Mouse (Mus musculus): ENCODE results near the gene C130060K24Rik. TPM values are rescaled to one million over a fixed set of nuclear protein-coding genes. Genes with fewer than 3 reads are reported as not detected.

C130060K24Rik gene
- total RNA-seq (2012; rRNA removed), result not detected in 2 replicates
- not detected in 2 replicates for total RNA-seq (2014; rRNA removed)
- not detected in 2 replicates for polyA plus RNA-seq (2012; ENCODE audit: insufficient read length, low read depth)

DNA sequence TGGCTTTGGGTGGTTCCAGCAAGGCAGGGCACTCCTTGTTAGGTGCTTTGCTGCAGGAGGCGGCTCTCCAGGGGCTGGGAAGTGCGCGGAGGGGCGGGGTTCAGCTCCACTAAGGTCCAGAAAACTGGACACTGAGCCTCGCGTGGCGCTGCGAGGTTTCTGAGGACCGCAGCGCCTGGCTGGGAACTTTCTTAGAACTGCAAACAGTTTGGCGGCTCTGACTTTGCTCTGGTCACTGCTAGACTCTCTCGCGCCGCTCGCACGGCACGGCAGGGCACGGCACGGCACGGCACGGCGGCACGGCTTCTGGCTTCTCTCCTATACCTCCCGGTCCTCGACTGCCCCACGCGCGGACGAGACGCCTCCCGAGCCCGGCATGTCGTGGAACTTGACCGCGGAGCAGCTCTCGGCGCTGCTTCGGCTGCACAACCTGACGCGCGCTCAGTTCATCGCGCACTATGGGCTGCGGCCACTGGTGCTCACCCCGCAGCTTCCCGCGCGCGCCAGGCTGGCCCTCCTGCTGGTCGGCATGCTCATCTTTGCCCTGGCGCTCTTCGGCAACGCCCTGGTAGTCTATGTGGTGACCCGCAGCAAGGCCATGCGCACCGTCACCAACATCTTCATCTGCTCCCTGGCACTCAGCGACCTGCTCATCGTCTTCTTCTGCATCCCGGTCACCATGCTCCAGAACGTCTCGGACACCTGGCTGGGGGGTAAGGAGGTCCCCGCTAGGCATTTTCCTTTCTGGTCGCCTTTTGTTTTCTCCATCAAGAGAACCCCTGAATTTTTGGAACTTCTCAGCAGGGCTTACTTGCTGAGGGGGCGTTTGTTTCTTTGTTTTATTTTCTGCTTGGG, at the start of gene C130060K24Rik:
TSS of gene C130060K24Rik (plus strand) at position 188 of the 855 bp plus-strand sequence.
- H3K9ac ChIP-seq (ENCODE audit: insufficient read depth, low read depth), result no peak within 1 kb of the TSS
- TF ChIP-seq BHLHE40 (IDR thresholded peaks at IDR 0.05; ENCODE audit: low read depth, low read length) (no peak), JUN (IDR thresholded peaks at IDR 0.05; ENCODE audit: insufficient read depth, low read depth, low read length) (no peak), SIN3A (IDR thresholded peaks at IDR 0.05; ENCODE audit: low read length) (no peak), ZC3H11A (IDR thresholded peaks at IDR 0.05; ENCODE audit: low read depth, low read length) (no peak), MAX (IDR thresholded peaks at IDR 0.05; ENCODE audit: low read length) (no peak), JUND (conservative IDR thresholded peaks at IDR 0.05; ENCODE audit: low read depth, low read length) (no peak), CTCF (conservative IDR thresholded peaks at IDR 0.05 in 1 of 2, IDR thresholded peaks at IDR 0.05 in 1 of 2; ENCODE audit: low read depth in 2 of 2, low read length in 2 of 2) (no peak), MAFK (IDR thresholded peaks at IDR 0.05; ENCODE audit: insufficient replicate concordance, low read length) (no peak), USF1 (IDR thresholded peaks at IDR 0.05; ENCODE audit: low read depth, low read length) (no peak), POLR2AphosphoS2 (IDR thresholded peaks at IDR 0.05; ENCODE audit: low read depth, low read length) (no peak), MXI1 (IDR thresholded peaks at IDR 0.05; ENCODE audit: low read depth, low read length) (no peak), HCFC1 (IDR thresholded peaks at IDR 0.05; ENCODE audit: low read depth, low read length) (no peak), ELF1 (IDR thresholded peaks at IDR 0.05; ENCODE audit: low read depth, low read length) (no peak), ETS1 (conservative IDR thresholded peaks at IDR 0.05; ENCODE audit: low read depth, low read length) (no peak), EP300 (IDR thresholded peaks at IDR 0.05; ENCODE audit: low read length) (no peak)
- no peak within 1 kb of the TSS for H3K4me2 ChIP-seq (ENCODE audit: insufficient read depth, low read depth, poor library complexity, severe bottlenecking)
- in situ Hi-C loops (cut with MboI; ENCODE audit: low pct_ligation_motif_present, low pct_unique_long_range_greater_than_20kb, low sequenced_read_pairs), result no loop called here
- no peaks in the 10 kb centered on the region for H3K36me3 ChIP-seq (replicated peaks in 1 of 2; ENCODE audit: control insufficient read depth in 1 of 2, insufficient read depth in 1 of 2, low read length in 1 of 2)
- H3K79me2 ChIP-seq (replicated peaks; ENCODE audit: control insufficient read depth, extremely low read depth, insufficient read depth, poor library complexity, severe bottlenecking), result no peaks in the 10 kb centered on the region
- no peak within 1 kb of the TSS for H3K4me3 ChIP-seq (replicated peaks in 1 of 3; ENCODE audit: low read depth in 2 of 3, low read length in 2 of 3, poor library complexity in 1 of 3)
- DNase-seq (ENCODE audit: extremely low read depth), result no peak
- H3K9me3 ChIP-seq (replicated peaks; ENCODE audit: low read length), result no peaks in the 10 kb centered on the region
- no peak within 1 kb of the TSS for H3K27ac ChIP-seq (ENCODE audit: insufficient read depth, low read depth)
- no peaks in the 10 kb centered on the region for H3K27me3 ChIP-seq (replicated peaks)
- no peaks in the 10 kb centered on the region for H3K4me1 ChIP-seq (ENCODE audit: control insufficient read depth in 1 of 2, insufficient read depth in 2 of 2)
- dilution Hi-C loops (cut with MboI; ENCODE audit: extremely low pct_ligation_motif_present, extremely low pct_unique_long_range_greater_than_20kb, low sequenced_read_pairs), result no loop called here

- Histone ChIP-seq H3K27ac (ENCODE audit: insufficient read depth, low read depth) (no peak overlapping the region), H3K4me2 (ENCODE audit: insufficient read depth, low read depth, poor library complexity, severe bottlenecking) (no peak overlapping the region), H3K4me3 (replicated peaks in 1 of 3; ENCODE audit: low read depth in 2 of 3, low read length in 2 of 3, poor library complexity in 1 of 3) (no peak overlapping the region), H3K4me1 (ENCODE audit: control insufficient read depth in 1 of 2, insufficient read depth in 2 of 2) (peaks cover 9 to 12% of the 10 kb centered on the region in 2 experiments; a peak in 2 of 4 replicates), H3K27me3 (replicated peaks) (no peaks in the 10 kb centered on the region), H3K9ac (ENCODE audit: insufficient read depth, low read depth) (no peak overlapping the region), H3K36me3 (replicated peaks in 1 of 2; ENCODE audit: control insufficient read depth in 1 of 2, insufficient read depth in 1 of 2, low read length in 1 of 2) (no peaks in the 10 kb centered on the region), H3K9me3 (replicated peaks; ENCODE audit: low read length) (no peaks in the 10 kb centered on the region), H3K79me2 (replicated peaks; ENCODE audit: control insufficient read depth, extremely low read depth, insufficient read depth, poor library complexity, severe bottlenecking) (no peaks in the 10 kb centered on the region)
- in situ Hi-C loops (cut with MboI; ENCODE audit: low pct_ligation_motif_present, low pct_unique_long_range_greater_than_20kb, low sequenced_read_pairs) (no loop called here), dilution Hi-C loops (cut with MboI; ENCODE audit: extremely low pct_ligation_motif_present, extremely low pct_unique_long_range_greater_than_20kb, low sequenced_read_pairs) (no loop called here)
- peak; percentile 43 for DNase-seq (ENCODE audit: extremely low read depth)
- TF ChIP-seq USF2 (conservative IDR thresholded peaks at IDR 0.05; ENCODE audit: low read depth, low read length), result no peak
- TF ChIP-seq TBP (conservative IDR thresholded peaks at IDR 0.05; ENCODE audit: low read depth, low read length), result no peak
- 0 out of 2 replicates have a peak, but pooled peaks have one; percentile 32 for TF ChIP-seq SIN3A (IDR thresholded peaks at IDR 0.05; ENCODE audit: low read length)
- TF ChIP-seq RCOR1 (conservative IDR thresholded peaks at IDR 0.05; ENCODE audit: low read depth, low read length), result 0 out of 2 replicates have a peak, but pooled peaks have one; percentile 35
- TF ChIP-seq CHD2 (IDR thresholded peaks at IDR 0.05; ENCODE audit: low read length), result peak; percentile 83
- TF ChIP-seq NELFE (IDR thresholded peaks at IDR 0.05; ENCODE audit: low read depth, low read length), result no peak
- no peak for TF ChIP-seq ZMIZ1 (IDR thresholded peaks at IDR 0.05; ENCODE audit: low read depth, low read length)
- TF ChIP-seq MAZ (IDR thresholded peaks at IDR 0.05; ENCODE audit: low read depth, low read length), result no peak
- TF ChIP-seq CTCF (conservative IDR thresholded peaks at IDR 0.05 in 1 of 2, IDR thresholded peaks at IDR 0.05 in 1 of 2; ENCODE audit: low read depth in 2 of 2, low read length in 2 of 2), result no peak
- no peak for TF ChIP-seq NRF1 (IDR thresholded peaks at IDR 0.05; ENCODE audit: low read depth, low read length)
- TF ChIP-seq MAFK (IDR thresholded peaks at IDR 0.05; ENCODE audit: insufficient replicate concordance, low read length), result no peak
- TF ChIP-seq CHD1 (IDR thresholded peaks at IDR 0.05; ENCODE audit: low read depth, low read length), result no peak
- peak; percentile 54; the same call in 1 of the 2 replicates for TF ChIP-seq MXI1 (IDR thresholded peaks at IDR 0.05; ENCODE audit: low read depth, low read length)
- peak; percentile 89 for TF ChIP-seq IRF4 (IDR thresholded peaks at IDR 0.05; ENCODE audit: low read depth, low read length)
- no peak for TF ChIP-seq RAD21 (IDR thresholded peaks at IDR 0.05; ENCODE audit: low read depth, low read length)
- TF ChIP-seq E2F4 (IDR thresholded peaks at IDR 0.05; ENCODE audit: insufficient replicate concordance, low read depth, low read length), result no peak
- TF ChIP-seq TCF12 (IDR thresholded peaks at IDR 0.05; ENCODE audit: low read depth, low read length), result 0 out of 2 replicates have a peak, but pooled peaks have one; percentile 16
- 0 out of 2 replicates have a peak, but pooled peaks have one; percentile 41 for TF ChIP-seq ETS1 (conservative IDR thresholded peaks at IDR 0.05; ENCODE audit: low read depth, low read length)
- 0 out of 2 replicates have a peak, but pooled peaks have one; percentile 30 for TF ChIP-seq MYC (IDR thresholded peaks at IDR 0.05; ENCODE audit: low read depth, low read length)
- no peak for TF ChIP-seq UBTF (IDR thresholded peaks at IDR 0.05; ENCODE audit: low read depth, low read length)
These were observed 46.7 kb upstream of the C130060K24Rik start for GRCm38 (mm10) chr6:65334246-65334645.
